ENCODE assay signal across 8 mouse cellular contexts in genomic region chr12:56541068-56541467, GRCm38 (mm10). TPM values are rescaled to one million over a fixed set of nuclear protein-coding genes. Genes with fewer than 3 reads are reported as not detected.
A peak's percentile ranks its signal among the peaks of the same experiment; 100 is the strongest.
DNase-seq lines count a peak whose midpoint lies in the region; ATAC-seq and TF ChIP-seq lines count a peak whose summit lies in the region.

No protein-coding gene starts in this region.

- peak; percentile 76 for TF ChIP-seq CTCF in liver, embryonic 14.5 days (IDR thresholded peaks at IDR 0.05; ENCODE audit: low read depth)

- H3K36me3 ChIP-seq in kidney, embryonic 15.5 days = no peaks in the 10 kb centered on the region
- H3K36me3 ChIP-seq in liver, embryonic 14.5 days (replicated peaks; ENCODE audit: control insufficient read depth, insufficient read depth, low read depth) = no peaks in the 10 kb centered on the region

- no peak overlapping the region for H3K27ac ChIP-seq in kidney, embryonic 15.5 days
- no peak overlapping the region for H3K27ac ChIP-seq in liver, embryonic 14.5 days

- no peak for TF ChIP-seq EP300 in liver, embryonic 14.5 days (IDR thresholded peaks at IDR 0.05; ENCODE audit: low read depth)

- no peak overlapping the region for H3K9ac ChIP-seq in kidney, embryonic 15.5 days
- H3K9ac ChIP-seq in liver, embryonic 14.5 days (replicated peaks) = no peak overlapping the region

- H3K4me1 ChIP-seq in kidney, embryonic 15.5 days = peaks cover 10% of the 10 kb centered on the region
- no peaks in the 10 kb centered on the region for H3K4me1 ChIP-seq in liver, embryonic 14.5 days (replicated peaks; ENCODE audit: control insufficient read depth in 2 of 2, insufficient read depth in 2 of 2, low read length in 1 of 2)

- peak; percentile 18 to 24 for DNase-seq in B cell, adult 2 months
- peak; percentile 76 for DNase-seq in adrenal gland, adult 2 months
- peak; percentile 84 for DNase-seq in embryo, embryonic 10.5 days (ENCODE audit: low spot score)
- DNase-seq in heart, adult 8-10 months (ENCODE audit: low spot score) = peak; percentile 36
- peak in 2 of 3 experiments; percentile 1 to 2 for DNase-seq in liver, embryonic 14.5 days (ENCODE audit: low read depth in 3 of 3, low spot score in 3 of 3)
- peak; percentile 49 for DNase-seq in ovary, postnatal 10 days (ENCODE audit: low spot score)
- DNase-seq in urinary bladder, postnatal 14 days (ENCODE audit: low spot score) = peak; percentile 67

- WGBS in kidney, embryonic 15.5 days = under 1% methylated on average over 14 of the region's 14 CpGs
- 2% methylated on average over 14 of the region's 14 CpGs for WGBS in liver, embryonic 14.5 days (ENCODE audit: insufficient replicate concordance)

- H3K4me2 ChIP-seq in kidney, embryonic 15.5 days = peak overlapping the region; percentile 24
- no peak overlapping the region for H3K4me2 ChIP-seq in liver, embryonic 14.5 days (ENCODE audit: low read depth)

- H3K9me3 ChIP-seq in kidney, embryonic 15.5 days (replicated peaks) = no peaks in the 10 kb centered on the region
- H3K9me3 ChIP-seq in liver, embryonic 14.5 days (ENCODE audit: control insufficient read depth, low read length) = no peaks in the 10 kb centered on the region

- 0 out of 2 replicates have a peak, but pooled peaks have one; percentile 33 for ATAC-seq in kidney, embryonic 15.5 days (replicated peaks; ENCODE audit: low FRiP score)
- ATAC-seq in liver, embryonic 14.5 days (ENCODE audit: insufficient read depth) = no peak

- H3K27me3 ChIP-seq in kidney, embryonic 15.5 days = peaks cover 88% of the 10 kb centered on the region
- peaks cover 53% of the 10 kb centered on the region for H3K27me3 ChIP-seq in liver, embryonic 14.5 days (ENCODE audit: control insufficient read depth, insufficient read depth, low read length)

- no peak overlapping the region for H3K4me3 ChIP-seq in kidney, embryonic 15.5 days (replicated peaks)
- H3K4me3 ChIP-seq in liver, embryonic 14.5 days (ENCODE audit: insufficient read depth in 1 of 2, low read depth in 2 of 2, low read length in 2 of 2) = no peak overlapping the region

RNA-seq across cellular contexts. Expression of gene Nkx2-1, which starts 4.4 kb away (rescaled TPM):
- total RNA-seq in adrenal gland, adult 2 months (2021) = not detected
- not detected in 2 replicates for polyA plus RNA-seq in adrenal gland, adult 2 months (2012; rRNA removed)
- not detected for total RNA-seq in heart, adult 8-10 months (2022)
- not detected in 2 replicates for polyA plus RNA-seq in kidney, embryonic 15.5 days (2015; fragmentation: Nextera tagmentation; extraction: Ambion mirVana)
- 0.10 TPM in 1 of 2 replicates, not detected in the other for polyA plus RNA-seq in liver, embryonic 14.5 days (2012; rRNA removed)
- polyA plus RNA-seq in liver, embryonic 14.5 days (2014; fragmentation: Nextera tagmentation; extraction: Ambion mirVana) = not detected in 2 replicates

Comparison
In these comparisons a context has a peak if more than half of its experiments do, and no peak if none do; other contexts are left out.
1. DNase-seq: peak in every context shown above with its lines; median percentile 84 in embryo, embryonic 10.5 days; 76 in adrenal gland, adult 2 months; 67 in urinary bladder, postnatal 14 days; 49 in ovary, postnatal 10 days; 36 in heart, adult 8-10 months; 21 in B cell, adult 2 months; 2 in liver, embryonic 14.5 days.